Mouse (Mus musculus): ENCODE results near the gene Mrpl11. TPM values are rescaled to one million over a fixed set of nuclear protein-coding genes. Genes with fewer than 3 reads are reported as not detected.
"Not testable (repeated sequence)": the region's sequence is repeated elsewhere in the genome, so short reads cannot be mapped to it uniquely, and the experiment has no call there.

The Mrpl11 gene
- polyA plus RNA-seq, 1 experiment from 2014 or later: 94.5 TPM

GRCm38 (mm10) chr19:4937444-4938310, 24.3 kb upstream of the Mrpl11 start:
- Histone ChIP-seq H3K4me1 (ENCODE audit: control insufficient read depth, insufficient read depth, low read length) (no peaks in the 10 kb centered on the region; the same call in 1 of the 2 replicates), H3K9ac (ENCODE audit: low read length) (no peak overlapping the region), H3K4me3 (ENCODE audit: low read length) (no peak overlapping the region), H3K9me3 (replicated peaks; ENCODE audit: control insufficient read depth, low read length) (no peaks in the 10 kb centered on the region), H3K4me2 (ENCODE audit: low read depth, low read length) (no peak overlapping the region), H3K36me3 (ENCODE audit: control insufficient read depth, insufficient read depth) (no peaks in the 10 kb centered on the region), H3K27me3 (ENCODE audit: control insufficient read depth, insufficient read depth, low read length) (peaks cover 12% of the 10 kb centered on the region), H3K27ac (ENCODE audit: low read length) (no peak overlapping the region)
- 79% methylated on average over 17 of the region's 17 CpGs for WGBS
- ATAC-seq (replicated peaks; ENCODE audit: extremely low read depth, insufficient read depth, low FRiP score): no peak

- ATAC-seq (replicated peaks; ENCODE audit: extremely low read depth, insufficient read depth, low FRiP score): peak; percentile 93
Measured at GRCm38 (mm10) chr19:4942551-4943252, 19.2 kb upstream of the Mrpl11 start, which contains the start of gene Peli3. Gene Peli3, minus strand, starts transcription at chr19:4943127.

GRCm38 (mm10) chr19:4943253-4943588, 18.7 kb upstream of the Mrpl11 start:
- ATAC-seq (replicated peaks; ENCODE audit: extremely low read depth, insufficient read depth, low FRiP score): no peak
- Histone ChIP-seq H3K9me3 (replicated peaks; ENCODE audit: control insufficient read depth, low read length) (no peaks in the 10 kb centered on the region), H3K27ac (ENCODE audit: low read length) (no peak overlapping the region), H3K27me3 (ENCODE audit: control insufficient read depth, insufficient read depth, low read length) (peaks cover 12% of the 10 kb centered on the region), H3K36me3 (ENCODE audit: control insufficient read depth, insufficient read depth) (no peaks in the 10 kb centered on the region), H3K4me2 (ENCODE audit: low read depth, low read length) (peak overlapping the region; percentile 99), H3K4me1 (ENCODE audit: control insufficient read depth, insufficient read depth, low read length) (no peaks in the 10 kb centered on the region; the same call in 1 of the 2 replicates), H3K4me3 (ENCODE audit: low read length) (peak overlapping the region; percentile 75), H3K9ac (ENCODE audit: low read length) (peak overlapping the region; percentile 63)
- WGBS: 14% methylated on average over 13 of the region's 13 CpGs

More at GRCm38 (mm10) chr19:4942551-4943252, 19.2 kb upstream of the Mrpl11 start, which contains the start of gene Peli3:
- Histone ChIP-seq H3K9ac (ENCODE audit: low read length) (peak within 1 kb of the TSS; percentile 66), H3K4me1 (ENCODE audit: control insufficient read depth, insufficient read depth, low read length) (no peaks in the 10 kb centered on the region; the same call in 1 of the 2 replicates), H3K27ac (ENCODE audit: low read length) (no peak within 1 kb of the TSS), H3K4me2 (ENCODE audit: low read depth, low read length) (peak within 1 kb of the TSS; percentile 99), H3K27me3 (ENCODE audit: control insufficient read depth, insufficient read depth, low read length) (peaks cover 12% of the 10 kb centered on the region), H3K4me3 (ENCODE audit: low read length) (peak within 1 kb of the TSS; percentile 75), H3K36me3 (ENCODE audit: control insufficient read depth, insufficient read depth) (no peaks in the 10 kb centered on the region), H3K9me3 (replicated peaks; ENCODE audit: control insufficient read depth, low read length) (no peaks in the 10 kb centered on the region)
- WGBS: under 1% methylated on average over 54 of the region's 55 CpGs

- Histone ChIP-seq H3K9me3 (replicated peaks; ENCODE audit: control insufficient read depth, low read length) (no peaks in the 10 kb centered on the region), H3K27ac (ENCODE audit: low read length) (no peak overlapping the region), H3K4me3 (ENCODE audit: low read length) (no peak overlapping the region), H3K36me3 (ENCODE audit: control insufficient read depth, insufficient read depth) (no peaks in the 10 kb centered on the region), H3K4me2 (ENCODE audit: low read depth, low read length) (no peak overlapping the region), H3K4me1 (ENCODE audit: control insufficient read depth, insufficient read depth, low read length) (no peaks in the 10 kb centered on the region; the same call in 1 of the 2 replicates), H3K9ac (ENCODE audit: low read length) (no peak overlapping the region), H3K27me3 (ENCODE audit: control insufficient read depth, insufficient read depth, low read length) (peaks cover 8% of the 10 kb centered on the region)
- ATAC-seq (replicated peaks; ENCODE audit: extremely low read depth, insufficient read depth, low FRiP score): no peak
- WGBS: 41% methylated on average over 6 of the region's 6 CpGs
Measured at GRCm38 (mm10) chr19:4945540-4945939, 16.4 kb upstream of the Mrpl11 start.

GRCm38 (mm10) chr19:4948641-4949040, 13.3 kb upstream of the Mrpl11 start:
- not testable (repeated sequence) for H3K4me3 ChIP-seq (ENCODE audit: low read length); H3K4me2 ChIP-seq (ENCODE audit: low read depth, low read length); H3K4me1 ChIP-seq (ENCODE audit: control insufficient read depth, insufficient read depth, low read length); H3K27me3 ChIP-seq (ENCODE audit: control insufficient read depth, insufficient read depth, low read length); H3K36me3 ChIP-seq (ENCODE audit: control insufficient read depth, insufficient read depth); H3K9me3 ChIP-seq (replicated peaks; ENCODE audit: control insufficient read depth, low read length); H3K27ac ChIP-seq (ENCODE audit: low read length); ATAC-seq (replicated peaks; ENCODE audit: extremely low read depth, insufficient read depth, low FRiP score); H3K9ac ChIP-seq (ENCODE audit: low read length)
- 81% methylated on average over 9 of the region's 9 CpGs for whole genome bisulfite sequencing

- H3K4me1 ChIP-seq (ENCODE audit: control insufficient read depth, insufficient read depth, low read length): no peaks in the 10 kb centered on the region; the same call in 1 of the 2 replicates
- H3K4me2 ChIP-seq (ENCODE audit: low read depth, low read length): no peak overlapping the region
- ATAC-seq (replicated peaks; ENCODE audit: extremely low read depth, insufficient read depth, low FRiP score): no peak
- no peak overlapping the region for H3K9ac ChIP-seq (ENCODE audit: low read length)
- peaks cover 18% of the 10 kb centered on the region for H3K36me3 ChIP-seq (ENCODE audit: control insufficient read depth, insufficient read depth)
- no peak overlapping the region for H3K4me3 ChIP-seq (ENCODE audit: low read length)
- 0 out of 2 replicates have a peak, but pooled peaks cover 3% of the 10 kb centered on the region for H3K9me3 ChIP-seq (replicated peaks; ENCODE audit: control insufficient read depth, low read length)
- WGBS: 88% methylated on average over 2 of the region's 2 CpGs
- no peak overlapping the region for H3K27ac ChIP-seq (ENCODE audit: low read length)
- H3K27me3 ChIP-seq (ENCODE audit: control insufficient read depth, insufficient read depth, low read length): no peaks in the 10 kb centered on the region
Measured at GRCm38 (mm10) chr19:4968236-4968635, 6.3 kb downstream of the Mrpl11 start.

GRCm38 (mm10) chr19:4981767-4982166, 19.8 kb downstream of the Mrpl11 start:
- H3K9me3 ChIP-seq (replicated peaks; ENCODE audit: control insufficient read depth, low read length): no peaks in the 10 kb centered on the region
- ATAC-seq (replicated peaks; ENCODE audit: extremely low read depth, insufficient read depth, low FRiP score): no peak

GRCm38 (mm10) chr19:4989013-4989412, 27.1 kb downstream of the Mrpl11 start:
- 2% methylated on average over 13 of the region's 13 CpGs for WGBS
- Histone ChIP-seq H3K9me3 (replicated peaks; ENCODE audit: control insufficient read depth, low read length) (no peaks in the 10 kb centered on the region), H3K27ac (ENCODE audit: low read length) (no peak overlapping the region), H3K4me1 (ENCODE audit: control insufficient read depth, insufficient read depth, low read length) (peaks cover 22% of the 10 kb centered on the region), H3K36me3 (ENCODE audit: control insufficient read depth, insufficient read depth) (no peaks in the 10 kb centered on the region), H3K4me2 (ENCODE audit: low read depth, low read length) (no peak overlapping the region), H3K9ac (ENCODE audit: low read length) (no peak overlapping the region), H3K4me3 (ENCODE audit: low read length) (no peak overlapping the region), H3K27me3 (ENCODE audit: control insufficient read depth, insufficient read depth, low read length) (peaks cover 29% of the 10 kb centered on the region)
- ATAC-seq (replicated peaks; ENCODE audit: extremely low read depth, insufficient read depth, low FRiP score): peak; percentile 33; the same call in 1 of the 2 replicates

More at GRCm38 (mm10) chr19:4981767-4982166, 19.8 kb downstream of the Mrpl11 start:
- Histone ChIP-seq H3K4me3 (ENCODE audit: low read length) (no peak overlapping the region), H3K4me2 (ENCODE audit: low read depth, low read length) (no peak overlapping the region), H3K27me3 (ENCODE audit: control insufficient read depth, insufficient read depth, low read length) (peaks cover 13% of the 10 kb centered on the region), H3K27ac (ENCODE audit: low read length) (no peak overlapping the region), H3K9ac (ENCODE audit: low read length) (no peak overlapping the region), H3K4me1 (ENCODE audit: control insufficient read depth, insufficient read depth, low read length) (no peaks in the 10 kb centered on the region), H3K36me3 (ENCODE audit: control insufficient read depth, insufficient read depth) (no peaks in the 10 kb centered on the region)

Data from heart, embryonic 16.5 days (tissue).